Mouse (Mus musculus) embryonic facial prominence, embryonic 11.5 days (tissue): ENCODE measurements around the gene Pard3. TPM values are rescaled to one million over a fixed set of nuclear protein-coding genes. Genes with fewer than 3 reads are reported as not detected.

ENCODE experiments used
- ATAC-seq: fragments of 200-750 bp; cut with Nextera tagmentation; replicated peaks from 2 replicates; pipeline ENCODE4 v1.8.0; 2017; ENCODE audit warnings: low read depth; ENCODE audit not compliant: insufficient number of reproducible peaks, low FRiP score, low TSS enrichment
- DNase-seq: peaks from one replicate; pipeline ENCODE4 v3.0.0-alpha.2; 2015; ENCODE audit warnings: low spot score
- H3K27ac ChIP-seq: fragments of 300-500 bp; sonication (generic); replicated peaks from 2 replicates; pipeline ENCODE4 v1.5.1; 2014; ENCODE audit warnings: mild to moderate bottlenecking, low read depth, low read length, control low read depth
- H3K27me3 ChIP-seq: fragments of 300-500 bp; sonication (generic); 2 replicates; pipeline ENCODE4 v1.6.1; 2014; ENCODE audit warnings: mild to moderate bottlenecking, low read length, moderate library complexity, mixed read lengths; ENCODE audit not compliant: control insufficient read depth, insufficient read depth
- H3K36me3 ChIP-seq: fragments of 300-500 bp; sonication (generic); replicated peaks from 2 replicates; pipeline ENCODE4 v1.6.1; 2014; ENCODE audit warnings: low read depth, mild to moderate bottlenecking, low read length, moderate library complexity, mixed read lengths; ENCODE audit not compliant: control insufficient read depth, insufficient read depth
- H3K4me1 ChIP-seq: fragments of 300-500 bp; sonication (generic); 2 replicates; pipeline ENCODE4 v1.6.1; 2014; ENCODE audit warnings: low read length, mixed read lengths; ENCODE audit not compliant: control insufficient read depth, insufficient read depth
- H3K4me2 ChIP-seq: fragments of 300-500 bp; sonication (generic); 2 replicates; pipeline ENCODE4 v1.6.1; 2014; ENCODE audit warnings: low read depth, mild to moderate bottlenecking, control low read depth, low read length, moderate library complexity
- H3K4me3 ChIP-seq: fragments of 300-500 bp; sonication (generic); 2 replicates; pipeline ENCODE4 v1.5.1; 2014; ENCODE audit warnings: low read depth, low read length, control low read depth
- H3K9ac ChIP-seq: fragments of 300-500 bp; sonication (generic); replicated peaks from 2 replicates; pipeline ENCODE4 v1.6.1; 2014; ENCODE audit warnings: mild to moderate bottlenecking, control low read depth, low read length
- H3K9me3 ChIP-seq: fragments of 300-500 bp; sonication (generic); replicated peaks from 2 replicates; pipeline ENCODE4 v1.6.1; 2016; ENCODE audit warnings: mild to moderate bottlenecking, low read length, inconsistent platforms, mixed read lengths; ENCODE audit not compliant: control insufficient read depth
- WGBS: fragments of 180-500 bp; shearing (Covaris S2); extraction: QIAGEN DNeasy Blood & Tissue Kit; methylation state at CpG from one replicate; pipeline ENCODE4 v1.1.7; 2014; 5-methylcytosine and 5-hydroxymethylcytosine counted together
- polyA plus RNA-seq: library from polyadenylated mRNA; unstranded; fragments of >200 nt; fragmentation: Nextera tagmentation; extraction: Ambion mirVana; gene quantifications from 2 replicates; pipeline ENCODE4 v1.2.1, GENCODE M21; 2014

Pard3 gene
- polyA plus RNA-seq, 1 experiment from 2014 or later: 34.5 TPM

DNA sequence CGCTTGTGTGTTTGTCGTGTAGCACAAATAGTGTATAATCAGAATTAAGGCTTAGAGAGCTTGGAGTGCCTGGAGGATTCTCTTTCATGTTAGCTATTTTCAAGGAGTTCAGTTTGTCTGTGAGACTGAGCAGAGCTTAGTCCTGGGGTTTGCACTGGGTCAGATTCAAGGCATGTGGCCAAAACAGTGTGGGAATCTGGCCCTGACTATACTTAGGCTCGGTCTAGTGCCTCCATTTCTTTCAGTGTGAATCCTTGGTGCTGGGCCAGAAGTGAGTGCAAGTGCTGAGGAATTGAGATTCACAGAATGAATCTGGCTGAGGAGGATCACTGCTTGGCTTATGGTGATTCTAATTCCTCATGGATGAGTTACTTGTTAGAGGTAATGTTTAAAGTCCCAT is 6.5 kb downstream of the Pard3 start:
- Histone ChIP-seq H3K27me3 (no peaks in the 10 kb centered on the region), H3K36me3 (no peaks in the 10 kb centered on the region), H3K4me1 (no peaks in the 10 kb centered on the region), H3K4me2 (no peak overlapping the region), H3K4me3 (no peak overlapping the region), H3K27ac (no peak overlapping the region), H3K9ac (no peak overlapping the region), H3K9me3 (no peaks in the 10 kb centered on the region)
- ATAC-seq: no peak
- no peak for DNase-seq
- WGBS: 83% methylated on average over 3 of the region's 3 CpGs

- no peak overlapping the region for H3K4me3 ChIP-seq
- no peaks in the 10 kb centered on the region for H3K36me3 ChIP-seq
- H3K9ac ChIP-seq: no peak overlapping the region
- no peak for DNase-seq
- H3K9me3 ChIP-seq: no peaks in the 10 kb centered on the region
- no peaks in the 10 kb centered on the region for H3K4me1 ChIP-seq
- ATAC-seq: no peak
- H3K4me2 ChIP-seq: no peak overlapping the region
- WGBS: 75% methylated on average over 5 of the region's 5 CpGs
- no peak overlapping the region for H3K27ac ChIP-seq
- H3K27me3 ChIP-seq: no peaks in the 10 kb centered on the region
Measured at GRCm38 (mm10) chr8:127073052-127073618, 9.4 kb downstream of the Pard3 start.

DNA sequence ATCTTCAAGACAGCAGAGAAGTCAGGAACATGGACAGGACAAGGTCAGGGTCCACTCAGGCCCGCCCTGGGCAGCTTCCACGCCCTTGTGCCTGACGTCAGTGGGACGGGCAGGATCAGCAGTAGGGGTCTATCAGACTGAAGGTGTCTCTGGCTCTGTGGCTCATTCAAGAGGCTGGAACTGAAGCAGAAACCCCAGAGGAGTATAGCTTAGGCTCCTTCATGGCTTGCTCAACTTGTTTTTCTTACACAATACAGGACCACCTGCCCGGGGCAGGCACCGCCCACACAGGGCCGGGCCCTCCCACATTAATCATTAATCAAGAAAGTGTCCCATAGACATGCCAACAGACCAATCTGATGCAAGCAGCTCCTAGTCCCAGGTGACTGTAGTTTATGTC is 12.8 kb downstream of the Pard3 start:
- no peak overlapping the region for H3K27ac ChIP-seq
- ATAC-seq: no peak
- H3K36me3 ChIP-seq: no peaks in the 10 kb centered on the region
- peaks cover 4% of the 10 kb centered on the region; the same call in 1 of the 2 replicates for H3K4me1 ChIP-seq
- no peak overlapping the region for H3K4me2 ChIP-seq
- H3K27me3 ChIP-seq: no peaks in the 10 kb centered on the region
- H3K4me3 ChIP-seq: no peak overlapping the region
- no peak for DNase-seq
- H3K9ac ChIP-seq: no peak overlapping the region
- H3K9me3 ChIP-seq: no peaks in the 10 kb centered on the region
- WGBS: 87% methylated on average over 7 of the region's 7 CpGs

DNA sequence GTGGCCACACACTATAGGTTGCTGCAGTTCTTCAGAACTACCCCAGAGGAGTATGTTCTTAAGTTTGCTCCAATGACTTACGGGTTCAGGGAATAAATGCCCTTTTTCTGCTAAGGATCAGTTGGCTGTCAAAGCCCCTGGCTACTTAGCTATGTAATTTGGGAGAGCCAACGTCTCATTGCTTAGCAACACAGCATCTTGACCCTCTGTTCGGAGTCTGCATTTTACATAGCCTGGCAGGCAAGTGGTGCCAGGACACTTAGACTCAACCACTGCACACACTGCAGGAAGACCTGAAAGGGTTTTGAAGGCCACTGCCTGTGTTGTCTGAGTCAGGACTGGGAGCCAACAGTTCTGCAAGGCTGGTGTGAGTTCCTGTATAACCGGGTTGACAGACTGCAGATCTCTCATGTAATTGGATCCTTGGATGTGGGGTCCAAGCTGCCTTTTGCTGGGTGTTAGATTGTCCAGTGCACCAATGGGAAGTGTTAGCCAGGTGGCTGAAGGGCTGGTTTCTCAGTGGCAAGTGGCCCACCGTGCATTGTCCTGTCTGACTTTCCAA is 15.6 kb downstream of the Pard3 start:
- Histone ChIP-seq H3K9ac (no peak overlapping the region), H3K27ac (no peak overlapping the region), H3K4me3 (no peak overlapping the region), H3K27me3 (no peaks in the 10 kb centered on the region), H3K9me3 (no peaks in the 10 kb centered on the region), H3K4me1 (peaks cover 4% of the 10 kb centered on the region; the same call in 1 of the 2 replicates), H3K36me3 (no peaks in the 10 kb centered on the region), H3K4me2 (no peak overlapping the region)
- DNase-seq (peak; percentile 26), ATAC-seq (no peak; the same call in 1 of the 2 replicates)
- WGBS: 54% methylated on average over 5 of the region's 5 CpGs

DNA sequence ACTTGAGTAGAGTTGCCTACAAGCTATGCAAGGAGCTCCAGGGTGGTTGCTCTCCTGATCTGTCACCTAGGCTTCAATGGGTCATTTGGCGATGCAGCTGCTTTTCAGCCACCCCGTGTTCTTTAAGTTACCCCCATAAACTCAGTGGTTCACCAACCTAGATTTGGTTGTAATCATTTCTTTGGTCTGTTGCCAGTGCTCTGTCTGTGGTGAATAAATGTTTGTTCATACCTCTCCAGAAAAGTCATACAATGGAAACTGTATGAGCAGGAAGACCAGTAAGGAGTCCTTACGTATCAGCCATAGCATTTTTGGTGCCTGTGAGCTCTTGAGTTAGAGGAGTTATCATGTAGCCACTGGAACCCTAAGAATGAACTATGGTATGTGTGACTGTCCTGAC is 17.6 kb downstream of the Pard3 start:
- Histone ChIP-seq H3K9ac (no peak overlapping the region), H3K4me3 (no peak overlapping the region), H3K4me2 (no peak overlapping the region), H3K36me3 (no peaks in the 10 kb centered on the region), H3K9me3 (no peaks in the 10 kb centered on the region), H3K27me3 (no peaks in the 10 kb centered on the region), H3K4me1 (peaks cover 4% of the 10 kb centered on the region; the same call in 1 of the 2 replicates), H3K27ac (no peak overlapping the region)
- no peak for DNase-seq
- 87% methylated on average over 3 of the region's 3 CpGs for WGBS
- ATAC-seq: no peak

DNA sequence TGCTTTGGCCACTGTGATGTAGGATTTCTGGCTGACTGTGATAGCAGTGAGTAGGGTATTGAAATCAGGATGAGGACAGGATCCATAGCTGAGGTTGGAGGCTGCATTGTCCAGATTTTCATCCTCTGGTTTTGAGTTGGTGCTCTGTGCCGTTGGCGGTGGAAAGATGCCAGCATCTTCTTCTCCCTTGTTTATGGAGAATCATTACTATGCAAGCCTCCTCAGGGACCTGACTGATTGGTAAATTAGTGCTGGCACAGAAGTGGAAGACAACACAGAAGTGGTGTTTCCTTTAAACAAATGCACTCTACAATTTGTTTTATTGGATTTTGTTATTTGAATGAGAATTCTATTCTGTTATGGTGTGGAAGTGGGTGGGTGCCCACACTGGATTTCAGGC is 18.8 kb downstream of the Pard3 start:
- H3K27me3 ChIP-seq: no peaks in the 10 kb centered on the region
- no peak overlapping the region for H3K4me3 ChIP-seq
- no peak overlapping the region for H3K9ac ChIP-seq
- no peak overlapping the region for H3K27ac ChIP-seq
- H3K36me3 ChIP-seq: no peaks in the 10 kb centered on the region
- DNase-seq (no peak), ATAC-seq (no peak)
- H3K4me2 ChIP-seq: no peak overlapping the region
- WGBS: 92% methylated on average over 2 of the region's 2 CpGs
- peaks cover 4% of the 10 kb centered on the region; the same call in 1 of the 2 replicates for H3K4me1 ChIP-seq
- no peaks in the 10 kb centered on the region for H3K9me3 ChIP-seq

GRCm38 (mm10) chr8:127084565-127084964 is 20.9 kb downstream of the Pard3 start:
- Histone ChIP-seq H3K9ac (no peak overlapping the region), H3K9me3 (no peaks in the 10 kb centered on the region), H3K36me3 (no peaks in the 10 kb centered on the region), H3K27me3 (no peaks in the 10 kb centered on the region), H3K4me1 (peaks cover 7% of the 10 kb centered on the region), H3K4me3 (no peak overlapping the region), H3K4me2 (no peak overlapping the region), H3K27ac (no peak overlapping the region)
- DNase-seq (no peak), ATAC-seq (no peak)
- 88% methylated on average over 6 of the region's 6 CpGs for WGBS

DNA sequence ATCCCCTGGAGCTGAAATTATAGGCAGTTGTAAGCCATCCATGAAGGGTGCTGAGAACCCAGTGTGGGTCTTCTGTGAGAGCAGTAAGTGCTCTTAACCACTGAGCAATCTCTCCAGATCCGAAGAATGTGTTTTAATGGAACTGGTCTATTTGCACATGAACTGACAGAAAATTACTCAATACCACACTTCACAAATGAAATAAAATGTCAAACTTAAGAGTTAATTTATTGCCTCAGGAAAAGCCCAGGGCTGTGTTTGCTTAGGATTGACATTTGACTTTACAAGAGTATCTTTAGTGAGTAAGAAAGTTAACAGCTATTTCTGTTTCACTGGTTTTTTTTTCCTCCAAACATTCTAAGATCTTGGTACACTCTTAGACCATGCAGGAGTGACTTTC is 23.7 kb downstream of the Pard3 start:
- WGBS: 59% methylated on average over 1 of the region's 1 CpGs
- ATAC-seq (no peak), DNase-seq (no peak)
- Histone ChIP-seq H3K36me3 (no peaks in the 10 kb centered on the region), H3K4me1 (peaks cover 7% of the 10 kb centered on the region), H3K9ac (no peak overlapping the region), H3K4me3 (no peak overlapping the region), H3K4me2 (no peak overlapping the region), H3K9me3 (no peaks in the 10 kb centered on the region), H3K27ac (no peak overlapping the region), H3K27me3 (no peaks in the 10 kb centered on the region)
